Mouse (Mus musculus): ENCODE results near the gene Il3ra. TPM values are rescaled to one million over a fixed set of nuclear protein-coding genes. Genes with fewer than 3 reads are reported as not detected.

The Il3ra gene
- polyA plus RNA-seq (2014; fragmentation: Illumina TruSeq; extraction: RNeasy Lipid Tissue Mini Kit (QIAGEN cat#74804); ENCODE audit: low read depth, low replicate concordance): not detected

GRCm38 (mm10) chr14:14345948-14346812 is at the start of gene Il3ra:
Gene Il3ra (plus strand): TSS chr14:14346275.

GRCm38 (mm10) chr14:14322528-14322927 is 23.5 kb upstream of the Il3ra start, which contains the start of gene Olfr31:
Gene Olfr31 (plus strand): TSS chr14:14322828.

GRCm38 (mm10) chr14:14400998-14401397 is 54.9 kb downstream of the Il3ra start, which contains the start of gene Olfr721-ps1:
Gene Olfr721-ps1 (plus strand): TSS chr14:14401298.

Other genes starting within 250 kb of the Il3ra start
- gene Psmd6, start 225.3 kb upstream of the Il3ra start, polyA plus RNA-seq (2014; fragmentation: Illumina TruSeq; extraction: RNeasy Lipid Tissue Mini Kit (QIAGEN cat#74804); ENCODE audit: low read depth, low replicate concordance): 149 TPM
- gene Olfr720, start 159.4 kb upstream of the Il3ra start, polyA plus RNA-seq (2014; fragmentation: Illumina TruSeq; extraction: RNeasy Lipid Tissue Mini Kit (QIAGEN cat#74804); ENCODE audit: low read depth, low replicate concordance): not detected
- not detected for gene Olfr31, start 23.4 kb upstream of the Il3ra start, polyA plus RNA-seq (2014; fragmentation: Illumina TruSeq; extraction: RNeasy Lipid Tissue Mini Kit (QIAGEN cat#74804); ENCODE audit: low read depth, low replicate concordance)
- gene Olfr721-ps1, start 55.0 kb downstream of the Il3ra start, polyA plus RNA-seq (2014; fragmentation: Illumina TruSeq; extraction: RNeasy Lipid Tissue Mini Kit (QIAGEN cat#74804); ENCODE audit: low read depth, low replicate concordance): not detected